Mouse (Mus musculus): ENCODE measurements around the gene Bglap. TPM values are rescaled to one million over a fixed set of nuclear protein-coding genes. Genes with fewer than 3 reads are reported as not detected.

Gene Bglap
- polyA plus RNA-seq, 1 experiment from 2014 or later: not detected

DNA sequence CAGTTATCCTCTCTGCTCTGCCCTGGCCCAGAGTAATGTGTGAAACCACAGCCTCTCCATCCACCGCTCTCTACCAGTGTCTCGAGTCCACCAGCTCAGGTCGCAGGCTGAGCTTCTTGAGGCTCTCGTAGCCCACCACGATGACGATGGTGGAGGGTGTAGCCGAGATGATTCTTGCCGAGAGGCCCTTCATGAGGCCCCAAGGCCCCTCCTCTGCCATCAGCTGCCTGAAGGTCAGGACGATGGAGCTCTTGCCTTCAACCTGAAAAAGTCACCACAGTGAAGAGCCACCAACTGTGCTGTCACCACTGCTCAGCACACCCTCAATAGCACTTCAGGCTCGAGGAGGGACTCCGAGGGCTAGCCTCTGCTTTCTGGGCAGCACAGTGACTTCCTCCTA, 28.4 kb upstream of the Bglap start:
- peaks cover 83% of the 10 kb centered on the region for H3K4me1 ChIP-seq (replicated peaks)
- 73% methylated on average over 11 of the region's 11 CpGs for WGBS (ENCODE audit: insufficient replicate concordance)

DNA sequence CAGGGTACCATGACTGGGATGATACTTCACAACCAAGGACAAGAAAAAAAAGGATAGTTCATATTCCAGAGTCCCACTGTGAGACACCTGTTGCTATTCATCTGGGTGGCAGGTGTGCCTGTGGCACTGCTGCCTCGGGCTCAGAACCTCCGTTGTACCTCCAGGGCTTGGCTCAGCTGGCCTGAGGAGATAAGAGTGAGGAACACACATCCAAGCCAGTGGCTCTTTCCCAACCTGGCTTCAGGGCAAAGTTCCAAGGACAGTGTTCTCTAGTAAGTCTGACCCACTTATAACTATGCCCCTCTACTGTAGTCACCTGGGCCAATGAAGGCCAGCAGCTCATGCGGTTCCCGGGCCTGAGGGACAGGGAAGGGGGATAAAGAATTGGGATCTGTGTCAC, 27.4 kb upstream of the Bglap start:
- H3K9ac ChIP-seq: peak overlapping the region; percentile 41

More for the DNA sequence above, 28.4 kb upstream of the Bglap start:
- no peaks in the 10 kb centered on the region for H3K27me3 ChIP-seq
- H3K36me3 ChIP-seq (replicated peaks): peaks cover 56% of the 10 kb centered on the region
- ATAC-seq (ENCODE audit: insufficient read depth): no peak
- H3K4me3 ChIP-seq (replicated peaks): no peak overlapping the region
- H3K9ac ChIP-seq: peak overlapping the region; percentile 41; the same call in 1 of the 2 replicates
- peak overlapping the region; percentile 90; the same call in 1 of the 2 replicates for H3K27ac ChIP-seq (replicated peaks)
- no peaks in the 10 kb centered on the region for H3K9me3 ChIP-seq (replicated peaks)
- H3K4me2 ChIP-seq: no peak overlapping the region

DNA sequence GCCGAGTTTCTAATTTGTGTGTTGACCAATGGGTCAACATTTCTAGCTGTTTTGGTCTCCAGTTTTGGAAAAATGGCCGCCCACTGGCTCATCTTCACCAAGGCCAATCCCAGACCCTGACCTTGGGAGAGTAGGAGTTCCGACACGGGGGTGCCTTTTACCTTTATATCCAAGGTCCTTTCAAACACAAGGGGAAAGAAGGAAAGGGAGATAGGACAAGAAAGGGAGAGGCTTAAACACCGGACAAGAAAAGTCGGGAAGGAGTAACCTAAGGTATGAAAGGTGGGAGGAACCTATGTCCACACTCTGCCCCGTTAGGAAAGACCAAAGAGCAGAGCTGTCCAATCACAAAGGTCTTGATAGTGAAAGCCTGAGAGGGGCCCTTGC, 26.4 kb upstream of the Bglap start:
- H3K9ac ChIP-seq: peak overlapping the region; percentile 68
- H3K4me1 ChIP-seq (replicated peaks): peaks cover 88% of the 10 kb centered on the region
- peaks cover 36% of the 10 kb centered on the region for H3K36me3 ChIP-seq (replicated peaks)
- H3K4me2 ChIP-seq: peak overlapping the region; percentile 84
- no peak for ATAC-seq (ENCODE audit: insufficient read depth)
- peak overlapping the region; percentile 74 for H3K4me3 ChIP-seq (replicated peaks)
- no peaks in the 10 kb centered on the region for H3K27me3 ChIP-seq
- 22% methylated on average over 7 of the region's 7 CpGs for WGBS (ENCODE audit: insufficient replicate concordance)
- H3K9me3 ChIP-seq (replicated peaks): no peaks in the 10 kb centered on the region
- H3K27ac ChIP-seq (replicated peaks): peak overlapping the region; percentile 90

More for the DNA sequence above, 27.4 kb upstream of the Bglap start:
- Histone ChIP-seq H3K4me3 (replicated peaks) (peak overlapping the region; percentile 17; the same call in 1 of the 2 replicates), H3K36me3 (replicated peaks) (peaks cover 47% of the 10 kb centered on the region), H3K27me3 (no peaks in the 10 kb centered on the region), H3K27ac (replicated peaks) (peak overlapping the region; percentile 90), H3K4me2 (peak overlapping the region; percentile 84), H3K9me3 (replicated peaks) (no peaks in the 10 kb centered on the region), H3K4me1 (replicated peaks) (peaks cover 91% of the 10 kb centered on the region)
- ATAC-seq (ENCODE audit: insufficient read depth): peak; percentile 42; the same call in 1 of the 2 replicates
- WGBS (ENCODE audit: insufficient replicate concordance): 51% methylated on average over 4 of the region's 4 CpGs

DNA sequence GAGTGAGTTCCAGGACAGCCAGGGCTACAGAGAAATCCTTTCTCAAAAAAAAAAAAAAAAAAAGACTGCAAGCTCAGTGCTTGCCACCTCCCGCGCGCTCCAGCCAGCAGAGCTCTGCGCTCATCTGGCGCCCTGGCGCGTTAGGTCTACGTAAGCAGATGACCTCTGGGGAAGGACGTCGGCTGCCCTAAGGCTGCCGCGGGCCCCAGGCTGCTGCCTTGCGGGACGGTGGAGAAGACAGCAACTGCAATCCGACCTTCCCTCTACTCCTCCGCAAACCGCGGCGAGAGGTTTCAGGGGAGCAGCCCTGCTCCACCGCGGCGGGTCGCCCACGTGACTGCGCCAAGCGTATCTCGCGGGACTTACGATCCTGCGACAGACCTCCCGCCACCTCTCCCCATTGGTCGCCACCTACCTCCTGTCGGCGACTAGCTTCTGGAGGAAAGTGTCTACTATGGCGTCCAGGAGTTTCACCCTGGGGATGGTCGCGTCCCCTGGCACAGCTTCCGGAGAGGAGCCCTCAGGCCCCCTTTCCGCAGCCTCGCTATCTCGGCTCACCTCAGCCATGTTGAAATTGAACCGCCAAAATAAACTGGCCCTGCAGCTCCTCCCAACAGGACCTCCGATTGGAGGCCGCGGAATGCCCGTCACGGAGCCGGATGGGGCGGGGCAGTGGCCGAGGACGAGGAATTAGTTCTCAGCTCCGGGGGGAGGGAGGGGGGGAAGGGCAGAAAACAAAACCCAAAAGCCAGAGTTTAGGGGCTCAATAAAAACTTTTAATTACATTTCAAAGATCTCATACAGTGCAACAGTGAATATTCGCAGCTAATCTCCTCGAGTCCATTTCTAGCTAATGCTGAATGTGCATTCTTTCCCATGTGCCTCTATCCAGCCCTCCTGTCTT, 25.7 kb upstream of the Bglap start, which contains the start of gene Pmf1:
Gene Pmf1, minus strand, starts transcription at position 591 of the 904 bp plus-strand sequence.
- peak; percentile 91 for ATAC-seq (ENCODE audit: insufficient read depth)
- H3K4me3 ChIP-seq (replicated peaks): peak within 1 kb of the TSS; percentile 74
- peak within 1 kb of the TSS; percentile 84 for H3K4me2 ChIP-seq
- peaks cover 35% of the 10 kb centered on the region for H3K36me3 ChIP-seq (replicated peaks)
- no peaks in the 10 kb centered on the region for H3K27me3 ChIP-seq
- H3K4me1 ChIP-seq (replicated peaks): peaks cover 82% of the 10 kb centered on the region
- WGBS (ENCODE audit: insufficient replicate concordance): under 1% methylated on average over 54 of the region's 54 CpGs
- peak within 1 kb of the TSS; percentile 68 for H3K9ac ChIP-seq
- peak within 1 kb of the TSS; percentile 90 for H3K27ac ChIP-seq (replicated peaks)
- no peaks in the 10 kb centered on the region for H3K9me3 ChIP-seq (replicated peaks)

DNA sequence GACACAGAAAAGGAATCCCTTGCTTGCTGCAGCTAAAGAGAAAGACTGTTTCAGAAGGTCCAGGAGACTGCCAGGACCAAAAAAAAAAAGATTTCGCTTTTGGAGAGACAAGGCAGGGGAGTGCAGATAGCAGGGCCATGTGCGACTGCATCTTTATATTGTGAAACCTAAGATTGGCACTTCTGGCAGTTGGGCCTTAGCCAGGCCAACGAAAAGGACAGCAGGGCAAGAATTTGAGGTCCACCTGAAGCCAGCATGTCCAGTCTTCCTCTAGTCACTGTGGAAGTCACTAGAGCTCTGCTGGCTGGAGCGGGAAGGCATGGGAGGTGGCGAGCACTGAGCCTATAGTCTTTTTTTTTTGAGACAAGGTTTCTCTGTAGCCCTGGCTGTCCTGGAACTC, 24.7 kb upstream of the Bglap start:
- 29% methylated on average over 5 of the region's 5 CpGs for WGBS (ENCODE audit: insufficient replicate concordance)
- no peak for ATAC-seq (ENCODE audit: insufficient read depth)
- H3K4me2 ChIP-seq: peak overlapping the region; percentile 84
- peak overlapping the region; percentile 74 for H3K4me3 ChIP-seq (replicated peaks)
- no peaks in the 10 kb centered on the region for H3K27me3 ChIP-seq
- H3K9ac ChIP-seq: peak overlapping the region; percentile 68
- H3K36me3 ChIP-seq (replicated peaks): peaks cover 28% of the 10 kb centered on the region
- peak overlapping the region; percentile 90 for H3K27ac ChIP-seq (replicated peaks)
- no peaks in the 10 kb centered on the region for H3K9me3 ChIP-seq (replicated peaks)
- H3K4me1 ChIP-seq (replicated peaks): peaks cover 73% of the 10 kb centered on the region

DNA sequence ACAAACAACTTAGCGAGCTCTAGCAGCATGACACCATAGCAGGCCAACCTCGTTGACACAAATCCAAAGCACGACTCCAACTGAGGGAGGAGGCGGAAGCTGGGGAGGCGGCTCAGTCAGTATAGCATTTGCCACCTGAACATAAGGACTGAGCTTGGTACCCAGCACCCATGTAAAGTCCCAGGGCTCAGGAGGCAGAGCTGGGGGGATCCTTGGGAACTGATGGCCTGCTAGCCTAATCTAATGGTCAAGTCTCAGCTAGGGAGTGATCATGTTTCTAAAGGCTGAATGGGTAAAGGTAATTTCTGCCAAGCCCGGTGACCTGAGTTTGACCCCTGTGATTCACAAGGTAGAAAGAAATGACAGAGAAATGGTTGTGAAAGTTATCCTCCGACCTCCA, 23.3 kb upstream of the Bglap start:
- no peaks in the 10 kb centered on the region for H3K9me3 ChIP-seq (replicated peaks)
- H3K4me1 ChIP-seq (replicated peaks): peaks cover 60% of the 10 kb centered on the region
- peaks cover 27% of the 10 kb centered on the region for H3K36me3 ChIP-seq (replicated peaks)
- no peak overlapping the region for H3K4me3 ChIP-seq (replicated peaks)
- H3K27ac ChIP-seq (replicated peaks): no peak overlapping the region; the same call in 1 of the 2 replicates
- H3K27me3 ChIP-seq: no peaks in the 10 kb centered on the region
- peak overlapping the region; percentile 84; the same call in 1 of the 2 replicates for H3K4me2 ChIP-seq
- WGBS (ENCODE audit: insufficient replicate concordance): 55% methylated on average over 7 of the region's 7 CpGs
- H3K9ac ChIP-seq: no peak overlapping the region
- no peak for ATAC-seq (ENCODE audit: insufficient read depth)

DNA sequence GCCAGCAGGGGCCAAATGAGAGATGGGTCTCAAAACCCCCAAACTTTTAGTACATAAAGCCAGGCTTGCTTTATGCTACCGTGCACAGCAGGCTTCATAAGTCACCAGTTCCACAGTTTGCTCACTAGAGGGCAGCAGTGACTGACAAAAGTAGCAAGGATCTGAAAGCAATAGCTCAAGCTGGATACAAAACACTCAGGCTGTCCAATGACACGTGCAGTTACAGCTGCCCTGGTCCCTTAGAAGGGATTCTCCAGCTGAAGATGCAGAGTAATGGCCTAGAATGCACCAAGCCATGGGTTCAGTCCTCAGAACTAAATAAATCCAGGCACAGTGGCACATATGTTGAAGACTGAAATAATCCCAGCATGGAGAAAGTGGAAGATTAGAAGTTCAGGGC, 22.8 kb upstream of the Bglap start:
- Histone ChIP-seq H3K27me3 (no peaks in the 10 kb centered on the region), H3K36me3 (replicated peaks) (peaks cover 27% of the 10 kb centered on the region), H3K9me3 (replicated peaks) (no peaks in the 10 kb centered on the region), H3K4me2 (no peak overlapping the region; the same call in 1 of the 2 replicates), H3K4me1 (replicated peaks) (peaks cover 58% of the 10 kb centered on the region), H3K9ac (no peak overlapping the region), H3K4me3 (replicated peaks) (no peak overlapping the region), H3K27ac (replicated peaks) (no peak overlapping the region)
- WGBS (ENCODE audit: insufficient replicate concordance): 4% methylated on average over 2 of the region's 2 CpGs
- ATAC-seq (ENCODE audit: insufficient read depth): no peak

DNA sequence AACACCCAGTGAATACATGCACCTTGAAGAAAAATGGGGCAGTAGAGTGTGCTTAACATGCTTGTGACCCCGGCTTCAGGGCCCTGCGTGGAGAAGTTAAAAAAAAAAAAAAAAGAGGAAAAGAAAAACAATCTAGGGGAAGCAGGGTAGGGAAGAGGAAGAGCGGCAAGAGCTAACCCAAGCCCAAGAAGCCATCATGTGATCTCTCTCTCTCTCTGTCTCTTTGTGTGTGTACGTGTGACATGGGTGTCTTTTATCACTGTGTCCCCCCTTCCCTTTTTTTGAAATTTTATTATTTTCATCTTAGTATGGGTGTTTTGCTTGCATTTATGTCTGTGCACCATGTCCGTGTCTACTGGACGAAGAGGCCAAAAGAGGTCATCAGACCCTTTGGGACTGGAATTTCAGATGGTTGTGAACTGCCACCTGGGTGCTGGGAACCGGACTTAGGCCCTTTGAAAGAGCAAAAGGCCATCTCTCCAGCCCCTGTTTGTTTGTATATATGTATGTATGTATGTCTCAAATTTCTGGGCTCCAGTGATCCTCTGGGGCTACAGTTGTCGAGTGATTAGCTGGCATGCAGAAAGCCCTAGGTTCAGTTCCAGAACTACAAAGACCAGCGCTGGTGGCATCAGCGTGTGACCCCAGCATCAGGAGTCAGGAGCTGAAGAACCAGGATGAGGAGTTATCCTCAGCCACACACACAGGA, 19.4 kb upstream of the Bglap start:
- H3K4me3 ChIP-seq (replicated peaks): no peak overlapping the region
- peaks cover 50% of the 10 kb centered on the region for H3K36me3 ChIP-seq (replicated peaks)
- WGBS (ENCODE audit: insufficient replicate concordance): 83% methylated on average over 10 of the region's 10 CpGs
- H3K27ac ChIP-seq (replicated peaks): no peak overlapping the region
- no peak for ATAC-seq (ENCODE audit: insufficient read depth)
- no peaks in the 10 kb centered on the region for H3K27me3 ChIP-seq
- no peak overlapping the region for H3K9ac ChIP-seq
- no peak overlapping the region for H3K4me2 ChIP-seq
- peaks cover 31% of the 10 kb centered on the region for H3K4me1 ChIP-seq (replicated peaks)
- no peaks in the 10 kb centered on the region for H3K9me3 ChIP-seq (replicated peaks)

DNA sequence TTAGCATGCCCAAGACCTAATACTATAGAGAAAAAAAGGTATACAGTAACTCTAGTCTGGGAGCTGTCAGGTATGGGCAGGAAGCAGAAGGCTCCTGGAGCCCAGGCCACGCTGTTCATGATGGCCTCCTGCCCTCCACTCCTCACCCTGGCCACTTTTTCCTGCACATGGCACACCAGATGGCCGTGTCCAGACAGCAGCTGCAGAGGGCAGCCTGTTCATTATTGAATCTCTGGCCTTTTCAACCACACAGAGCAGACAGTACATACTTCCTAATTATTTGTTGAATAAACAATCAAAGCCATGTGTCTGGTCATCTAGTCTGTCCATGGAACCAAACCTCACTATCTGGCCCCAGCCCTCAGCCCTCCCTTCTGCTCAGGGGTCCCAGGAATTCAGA, 14.4 kb upstream of the Bglap start:
- peaks cover 4% of the 10 kb centered on the region; the same call in 1 of the 2 replicates for H3K4me1 ChIP-seq (replicated peaks)
- WGBS (ENCODE audit: insufficient replicate concordance): 82% methylated on average over 2 of the region's 2 CpGs
- no peak overlapping the region for H3K4me3 ChIP-seq (replicated peaks)
- H3K36me3 ChIP-seq (replicated peaks): peaks cover 79% of the 10 kb centered on the region
- no peak for ATAC-seq (ENCODE audit: insufficient read depth)
- no peak overlapping the region for H3K4me2 ChIP-seq
- no peak overlapping the region for H3K9ac ChIP-seq
- no peaks in the 10 kb centered on the region for H3K9me3 ChIP-seq (replicated peaks)
- no peaks in the 10 kb centered on the region for H3K27me3 ChIP-seq
- H3K27ac ChIP-seq (replicated peaks): no peak overlapping the region

DNA sequence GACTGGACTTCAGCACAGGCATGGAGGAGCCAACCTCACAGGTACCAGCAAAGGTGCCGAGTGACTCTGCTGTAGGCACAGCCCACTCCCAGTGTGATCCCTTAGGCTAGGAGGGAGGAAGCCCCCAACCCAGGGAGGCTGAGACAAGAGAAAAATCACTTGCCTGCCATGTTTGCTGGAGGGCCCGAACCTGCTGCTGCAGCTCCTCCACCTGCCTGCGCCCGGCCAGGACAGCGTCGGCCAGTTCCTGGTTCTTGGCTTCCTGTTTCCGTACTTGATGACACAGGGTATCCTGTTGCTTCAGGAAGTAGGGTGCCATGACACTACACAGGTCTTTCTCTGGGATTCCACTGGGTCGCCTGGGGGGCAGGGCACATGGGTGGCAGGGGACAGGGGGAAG, 11.5 kb upstream of the Bglap start:
- Histone ChIP-seq H3K9me3 (replicated peaks) (no peaks in the 10 kb centered on the region), H3K4me1 (replicated peaks) (no peaks in the 10 kb centered on the region), H3K4me2 (no peak overlapping the region), H3K9ac (no peak overlapping the region), H3K27me3 (no peaks in the 10 kb centered on the region), H3K36me3 (replicated peaks) (peaks cover 63% of the 10 kb centered on the region), H3K4me3 (replicated peaks) (no peak overlapping the region), H3K27ac (replicated peaks) (no peak overlapping the region)
- no peak for ATAC-seq (ENCODE audit: insufficient read depth)
- WGBS (ENCODE audit: insufficient replicate concordance): 74% methylated on average over 8 of the region's 8 CpGs

DNA sequence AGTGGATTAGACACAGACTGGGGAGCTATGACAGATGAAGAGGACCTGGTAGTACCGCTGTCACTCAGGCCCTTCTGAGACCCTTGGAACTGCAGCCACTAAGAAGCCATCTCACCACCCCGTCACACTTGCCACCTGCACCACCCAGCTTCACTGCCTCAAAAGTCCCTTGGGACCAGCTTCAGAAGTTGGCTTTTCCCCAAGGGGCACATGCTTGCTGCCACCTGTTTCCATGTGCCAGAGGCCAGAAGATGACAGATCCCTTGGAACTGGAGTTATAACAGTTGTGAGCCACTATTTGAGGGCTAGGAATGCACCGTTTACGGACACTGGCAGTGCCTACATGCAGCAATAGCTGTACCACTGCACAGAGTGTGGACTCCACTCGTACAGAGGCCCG, 11.0 kb upstream of the Bglap start:
- peaks cover 65% of the 10 kb centered on the region for H3K36me3 ChIP-seq (replicated peaks)
- H3K9ac ChIP-seq: no peak overlapping the region
- 88% methylated on average over 6 of the region's 6 CpGs for WGBS (ENCODE audit: insufficient replicate concordance)
- H3K4me1 ChIP-seq (replicated peaks): no peaks in the 10 kb centered on the region
- no peaks in the 10 kb centered on the region for H3K27me3 ChIP-seq
- H3K27ac ChIP-seq (replicated peaks): no peak overlapping the region
- H3K4me3 ChIP-seq (replicated peaks): no peak overlapping the region
- H3K4me2 ChIP-seq: no peak overlapping the region
- H3K9me3 ChIP-seq (replicated peaks): no peaks in the 10 kb centered on the region
- ATAC-seq (ENCODE audit: insufficient read depth): no peak

All from liver, embryonic 15.5 days (tissue).